Mouse (Mus musculus): ENCODE data around the gene 2310034G01Rik.

The 2310034G01Rik gene

GRCm38 (mm10) chr19:46326019-46326755 is 23.9 kb downstream of the 2310034G01Rik start:
- ChIA-PET POLR2A (interaction anchor here in 2 of 4 experiments (0.9 to 1.6 kb wide), 3 partner anchors 12 to 43 kb away, joined by 3 to 5 read pairs (median 3); partner anchors contain the start of gene Cuedc2 (in 1 of the 2)), CTCF (no interaction called here)

- CTCF ChIA-PET, result no interaction called here
- POLR2A ChIA-PET, result interaction anchor here in 1 of 4 experiments (0.7 to 1.6 kb wide), 4 partner anchors 13 to 514 kb away, joined by 3 to 4 read pairs (median 3); partner anchors contain the start of genes Cuedc2 and Sufu
Observed at GRCm38 (mm10) chr19:46324918-46325317, 25.2 kb downstream of the 2310034G01Rik start.

GRCm38 (mm10) chr19:46324366-46324765 is 25.7 kb downstream of the 2310034G01Rik start:
- POLR2A ChIA-PET, result interaction anchor here in 1 of 4 experiments (0.7 to 1.6 kb wide), 4 partner anchors 14 to 514 kb away, joined by 3 to 4 read pairs (median 3); partner anchors contain the start of genes Cuedc2 and Sufu

GRCm38 (mm10) chr19:46323716-46324115 is 26.4 kb downstream of the 2310034G01Rik start:
- POLR2A ChIA-PET, result interaction anchor here in 1 of 4 experiments (1.3 to 2.2 kb wide), 2 partner anchors 11 to 73 kb away, joined by 4 to 9 read pairs; partner anchors contain the start of gene Sufu

More at GRCm38 (mm10) chr19:46324366-46324765, 25.7 kb downstream of the 2310034G01Rik start:
- CTCF ChIA-PET, result interaction anchor here in 1 of 4 experiments (1.7 kb wide), 1 partner anchor 15 kb away, joined by 5 read pairs; no protein-coding TSS in a partner anchor

GRCm38 (mm10) chr19:46322996-46323572 is 27.0 kb downstream of the 2310034G01Rik start:
- POLR2A ChIA-PET, result interaction anchor here in 2 of 4 experiments (0.6 to 2.2 kb wide), 3 partner anchors 10 to 702 kb away, joined by 3 to 9 read pairs (median 3); no protein-coding TSS in a partner anchor
- CTCF ChIA-PET, result interaction anchor here in 3 of 4 experiments (0.5 to 1.7 kb wide), 3 partner anchors 14 to 603 kb away, joined by 3 to 5 read pairs (median 3); no protein-coding TSS in a partner anchor

More at GRCm38 (mm10) chr19:46323716-46324115, 26.4 kb downstream of the 2310034G01Rik start:
- CTCF ChIA-PET, result interaction anchor here in 1 of 4 experiments (1.7 kb wide), 1 partner anchor 15 kb away, joined by 5 read pairs; no protein-coding TSS in a partner anchor

GRCm38 (mm10) chr19:46322144-46322995 is 27.7 kb downstream of the 2310034G01Rik start:
- CTCF ChIA-PET, result interaction anchor here in 3 of 4 experiments (0.5 to 0.9 kb wide), 4 partner anchors 13 to 603 kb away, joined by 3 read pairs; no protein-coding TSS in a partner anchor
- POLR2A ChIA-PET, result interaction anchor here in 3 of 4 experiments (0.6 to 2.2 kb wide), 8 partner anchors 9 to 703 kb away, joined by 3 to 9 read pairs (median 3); partner anchors contain the start of genes Nfkb2 (in 1 of the 3) and Sufu (in 1 of the 3)

GRCm38 (mm10) chr19:46321101-46321943 is 28.8 kb downstream of the 2310034G01Rik start:
- CTCF ChIA-PET, result interaction anchor here in 2 of 4 experiments (0.6 to 1.1 kb wide), 3 partner anchors 12 to 45 kb away, joined by 3 read pairs; no protein-coding TSS in a partner anchor
- POLR2A ChIA-PET, result interaction anchor here in 2 of 4 experiments (0.6 to 2.2 kb wide), 8 partner anchors 8 to 673 kb away, joined by 3 to 9 read pairs (median 4); partner anchors contain the start of genes Nfkb2 (in 1 of the 2) and Sufu (in 1 of the 2)

- CTCF ChIA-PET, result interaction anchor here (0.6 to 2.9 kb wide), 5 partner anchors 8 to 77 kb away, joined by 3 to 16 read pairs (median 3); partner anchors contain the start of genes Fbxl15 (in 1 of the 4), Nfkb2 (in 1 of the 4) and Sufu (in 1 of the 4)
- POLR2A ChIA-PET, result interaction anchor here in 2 of 4 experiments (0.6 to 2.9 kb wide), 7 partner anchors 8 to 674 kb away, joined by 3 to 22 read pairs (median 6); partner anchors contain the start of genes Fbxl15 (in 2 of the 2), Nfkb2 (in 1 of the 2) and Nolc1 (in 1 of the 2)
Observed at GRCm38 (mm10) chr19:46320076-46320785, 29.9 kb downstream of the 2310034G01Rik start.

GRCm38 (mm10) chr19:46318586-46319378 is 31.3 kb downstream of the 2310034G01Rik start:
- ChIA-PET POLR2A (interaction anchor here (0.5 to 2.9 kb wide), 27 partner anchors 9 to 497 kb away, joined by 3 to 22 read pairs (median 3); partner anchors contain the start of genes Fbxl15 (in 3 of the 4), Cuedc2 (in 2 of the 4), Nfkb2 (in 2 of the 4) and Nolc1 (in 1 of the 4)), CTCF (interaction anchor here (0.6 to 2.9 kb wide), 10 partner anchors 9 to 1301 kb away, joined by 3 to 16 read pairs (median 3); partner anchors contain the start of genes Fbxl15 (in 2 of the 4), Nfkb2 (in 2 of the 4) and Sufu (in 1 of the 4))

- POLR2A ChIA-PET, result interaction anchor here in 3 of 4 experiments (0.6 to 2.9 kb wide), 12 partner anchors 8 to 496 kb away, joined by 3 to 22 read pairs (median 4); partner anchors contain the start of genes Cuedc2 (in 2 of the 3) and Fbxl15 (in 2 of the 3)
- CTCF ChIA-PET, result interaction anchor here (0.6 to 2.9 kb wide), 7 partner anchors 9 to 1301 kb away, joined by 3 to 16 read pairs (median 3); partner anchors contain the start of genes Fbxl15 (in 1 of the 4) and Nfkb2 (in 1 of the 4)
Observed at GRCm38 (mm10) chr19:46318031-46318471, 32.1 kb downstream of the 2310034G01Rik start.

- CTCF ChIA-PET, result interaction anchor here (0.6 to 2.9 kb wide), 6 partner anchors 8 to 30 kb away, joined by 3 to 16 read pairs (median 4); partner anchors contain the start of gene Nfkb2 (in 2 of the 4)
- POLR2A ChIA-PET, result interaction anchor here in 3 of 4 experiments (0.6 to 3.8 kb wide), 7 partner anchors 8 to 177 kb away, joined by 3 to 22 read pairs (median 5); partner anchors contain the start of genes Fbxl15 (in 2 of the 3) and Nfkb2 (in 1 of the 3)
Observed at GRCm38 (mm10) chr19:46317546-46317885, 32.6 kb downstream of the 2310034G01Rik start.

GRCm38 (mm10) chr19:46316846-46317545 is 33.1 kb downstream of the 2310034G01Rik start:
- ChIA-PET POLR2A (interaction anchor here in 2 of 4 experiments (1.1 to 3.8 kb wide), 6 partner anchors 11 to 44 kb away, joined by 3 to 16 read pairs (median 6); partner anchors contain the start of genes Fbxl15 (in 2 of the 2) and Nfkb2 (in 1 of the 2)), CTCF (interaction anchor here in 3 of 4 experiments (0.5 to 1.6 kb wide), 5 partner anchors 8 to 1054 kb away, joined by 3 to 4 read pairs (median 3); partner anchors contain the start of gene Nfkb2 (in 1 of the 3))

Measured in embryonic stem cell, embryonic (primary cell).